Mouse (Mus musculus): Measurements from ENCODE around the gene Slfn14.

- TF ChIP-seq POLR2A (IDR thresholded peaks at IDR 0.05; ENCODE audit: control insufficient read depth in 1 of 2, insufficient read depth in 1 of 2, low read depth in 1 of 2, low read length in 2 of 2, poor library complexity in 1 of 2) (peak; percentile 79 to 90), CTCF (IDR thresholded peaks at IDR 0.05 in 2 of 3, conservative IDR thresholded peaks at IDR 0.05 in 1 of 3; ENCODE audit: control insufficient read depth in 1 of 3, insufficient read depth in 1 of 3, low read depth in 2 of 3, low read length in 3 of 3, poor library complexity in 1 of 3, severe bottlenecking in 1 of 3) (no peak), MXI1 (IDR thresholded peaks at IDR 0.05; ENCODE audit: low read depth, low read length) (peak; percentile 96), UBTF (IDR thresholded peaks at IDR 0.05; ENCODE audit: borderline replicate concordance, insufficient read depth, low read depth, low read length) (peak; percentile 76; the same call in 1 of the 2 replicates), CHD1 (IDR thresholded peaks at IDR 0.05; ENCODE audit: low read depth, low read length) (0 out of 2 replicates have a peak, but pooled peaks have one; percentile 10), MYC (IDR thresholded peaks at IDR 0.05; ENCODE audit: low read depth, low read length) (peak; percentile 74; the same call in 1 of the 2 replicates), TAL1 (IDR thresholded peaks at IDR 0.05; ENCODE audit: low read length) (no peak)
Observed at GRCm38 (mm10) chr11:83302526-83303251, 16.2 kb upstream of the Slfn14 start, which contains the start of gene Pex12.
